Mouse (Mus musculus) intestine, embryonic 16.5 days (tissue): ENCODE data around the gene Stambp. TPM values are rescaled to one million over a fixed set of nuclear protein-coding genes. Genes with fewer than 3 reads are reported as not detected.

Experiments used
- ATAC-seq: fragments of 200-750 bp; cut with Nextera tagmentation; 2 replicates; pipeline ENCODE4 v1.8.0; 2017; ENCODE audit warnings: moderate TSS enrichment, moderate library complexity
- H3K27ac ChIP-seq: fragments of 300-500 bp; sonication (generic); 2 replicates; pipeline ENCODE4 v1.5.1; 2014; ENCODE audit warnings: mild to moderate bottlenecking, low read length
- H3K27me3 ChIP-seq: fragments of 300-500 bp; sonication (generic); replicated peaks from 2 replicates; pipeline ENCODE4 v1.6.1; 2014; ENCODE audit warnings: low read length, control low read depth, mixed read lengths; ENCODE audit not compliant: control insufficient read depth, insufficient read depth
- H3K36me3 ChIP-seq: fragments of 300-500 bp; sonication (generic); 2 replicates; pipeline ENCODE4 v1.6.1; 2014; ENCODE audit warnings: low read length, control low read depth; ENCODE audit not compliant: control insufficient read depth, insufficient read depth
- H3K4me1 ChIP-seq: fragments of 300-500 bp; sonication (generic); 2 replicates; pipeline ENCODE4 v1.6.1; 2014; ENCODE audit warnings: low read length, control low read depth, mixed read lengths; ENCODE audit not compliant: control insufficient read depth, insufficient read depth
- H3K4me2 ChIP-seq: fragments of 300-500 bp; sonication (generic); 2 replicates; pipeline ENCODE4 v1.6.1; 2014; ENCODE audit warnings: low read depth, low read length, control low read depth
- H3K4me3 ChIP-seq: fragments of 300-500 bp; sonication (generic); 2 replicates; pipeline ENCODE4 v1.5.1; 2014; ENCODE audit warnings: mild to moderate bottlenecking, low read length
- H3K9ac ChIP-seq: fragments of 300-500 bp; sonication (generic); 2 replicates; pipeline ENCODE4 v1.6.1; 2014; ENCODE audit warnings: low read depth, low read length
- H3K9me3 ChIP-seq: fragments of 300-500 bp; sonication (generic); 2 replicates; pipeline ENCODE4 v1.6.1; 2016; ENCODE audit warnings: low read length, control low read depth; ENCODE audit not compliant: control insufficient read depth
- WGBS: fragments of 180-500 bp; shearing (Covaris S2); extraction: QIAGEN DNeasy Blood & Tissue Kit; methylation state at CpG from one replicate; pipeline ENCODE4 v1.1.7; 2014; 5-methylcytosine and 5-hydroxymethylcytosine counted together
- polyA plus RNA-seq: library from polyadenylated mRNA; unstranded; fragments of >200 nt; fragmentation: Nextera tagmentation; extraction: Ambion mirVana; gene quantifications from 2 replicates; pipeline ENCODE4 v1.2.1, GENCODE M21; 2015

Gene Stambp
- polyA plus RNA-seq, 1 experiment from 2014 or later: 29.4 TPM

- ATAC-seq: peak; percentile 58; the same call in 1 of the 2 replicates
- Histone ChIP-seq H3K36me3 (no peaks in the 10 kb centered on the region), H3K4me2 (no peak overlapping the region), H3K27ac (no peak overlapping the region), H3K4me3 (no peak overlapping the region), H3K9ac (no peak overlapping the region), H3K9me3 (no peaks in the 10 kb centered on the region), H3K27me3 (no peaks in the 10 kb centered on the region), H3K4me1 (0 out of 2 replicates have a peak, but pooled peaks cover 3% of the 10 kb centered on the region)
Observed at GRCm38 (mm10) chr6:83577534-83577933, 5.0 kb upstream of the Stambp start.

DNA sequence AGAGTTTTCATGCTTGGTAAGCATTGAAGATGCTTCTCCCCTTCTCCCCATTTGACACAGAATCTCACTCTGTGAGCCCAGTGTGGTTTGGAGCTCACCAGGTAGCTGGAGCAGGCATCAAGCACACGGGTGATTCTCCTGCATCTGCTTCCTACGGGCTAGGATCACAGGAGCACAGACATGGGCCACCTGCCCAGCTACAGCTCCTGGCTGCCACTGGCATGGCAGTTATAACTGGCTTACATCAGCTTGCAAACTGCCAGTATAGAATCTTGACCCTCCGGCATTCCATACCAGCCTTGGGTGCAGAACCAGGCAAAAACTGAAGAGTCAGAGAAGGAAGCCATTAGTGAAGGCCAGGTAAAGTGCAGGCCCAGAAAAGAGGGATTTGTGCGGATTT lies 3.1 kb upstream of the Stambp start:
- H3K4me1 ChIP-seq: peaks cover 11% of the 10 kb centered on the region
- WGBS: 77% methylated on average over 4 of the region's 4 CpGs
- H3K36me3 ChIP-seq: no peaks in the 10 kb centered on the region
- no peak for ATAC-seq
- no peak overlapping the region for H3K4me2 ChIP-seq
- H3K27me3 ChIP-seq: no peaks in the 10 kb centered on the region
- no peak overlapping the region for H3K9ac ChIP-seq
- H3K9me3 ChIP-seq: no peaks in the 10 kb centered on the region
- no peak overlapping the region for H3K4me3 ChIP-seq
- no peak overlapping the region for H3K27ac ChIP-seq

- WGBS: 4% methylated on average over 37 of the region's 37 CpGs
- H3K4me3 ChIP-seq: peak overlapping the region; percentile 93
- H3K4me1 ChIP-seq: peaks cover 11% of the 10 kb centered on the region
- H3K27ac ChIP-seq: peak overlapping the region; percentile 59
- H3K9ac ChIP-seq: peak overlapping the region; percentile 89
- H3K36me3 ChIP-seq: no peaks in the 10 kb centered on the region
- peak; percentile 97 for ATAC-seq
- no peaks in the 10 kb centered on the region for H3K9me3 ChIP-seq
- peak overlapping the region; percentile 84 for H3K4me2 ChIP-seq
- H3K27me3 ChIP-seq: no peaks in the 10 kb centered on the region
Observed at GRCm38 (mm10) chr6:83571840-83572667, 475 bp downstream of the Stambp start.

DNA sequence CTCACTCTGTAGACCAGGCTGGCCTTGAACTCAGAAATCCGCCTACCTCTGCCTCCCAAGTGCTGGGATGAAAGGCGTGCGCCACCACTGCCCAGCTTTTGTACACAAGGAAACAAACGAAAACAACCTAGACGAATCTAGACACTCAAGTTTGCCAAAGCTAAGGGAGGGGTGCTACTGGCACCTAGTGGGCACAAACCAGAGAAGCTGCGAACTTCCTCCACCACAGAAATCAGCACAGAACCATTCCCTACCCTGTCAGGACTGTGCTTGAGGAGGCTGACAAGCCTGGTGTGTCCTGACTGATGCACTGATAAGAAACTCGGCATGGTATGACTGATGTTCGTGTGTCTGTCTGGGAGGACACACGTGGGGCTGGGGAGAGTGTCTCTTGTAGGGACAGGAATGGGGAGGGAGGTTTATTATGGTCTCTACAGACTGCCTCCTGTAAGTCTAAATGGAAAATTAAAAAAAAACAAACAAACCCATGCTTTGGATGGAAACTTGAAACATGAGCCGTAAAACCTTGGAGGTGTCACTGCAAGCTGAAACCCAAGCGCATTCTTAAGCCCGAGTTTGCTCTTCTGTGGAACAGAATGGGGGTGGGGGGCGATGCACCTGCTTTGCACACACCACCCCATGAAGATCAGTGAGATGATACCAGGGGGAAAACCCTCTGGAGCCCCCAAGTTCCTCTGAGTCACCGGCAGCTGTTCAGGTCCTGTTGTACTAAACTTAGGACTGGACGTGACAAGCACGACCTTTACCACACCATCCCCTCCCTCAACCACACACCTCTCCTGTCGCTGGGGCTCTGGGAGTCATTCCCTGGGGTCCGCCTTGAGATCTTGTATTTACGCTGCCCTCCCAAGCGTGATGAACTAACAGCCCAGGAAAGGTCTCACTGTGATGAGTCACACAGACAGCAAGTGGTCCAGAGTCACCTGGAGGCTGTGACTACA lies 3.3 kb downstream of the Stambp start:
- H3K4me3 ChIP-seq: no peak overlapping the region
- no peak for ATAC-seq
- no peaks in the 10 kb centered on the region for H3K36me3 ChIP-seq
- H3K27ac ChIP-seq: no peak overlapping the region
- peaks cover 11% of the 10 kb centered on the region for H3K4me1 ChIP-seq
- H3K9ac ChIP-seq: no peak overlapping the region
- H3K27me3 ChIP-seq: no peaks in the 10 kb centered on the region
- WGBS: 67% methylated on average over 20 of the region's 20 CpGs
- H3K4me2 ChIP-seq: no peak overlapping the region
- no peaks in the 10 kb centered on the region for H3K9me3 ChIP-seq

DNA sequence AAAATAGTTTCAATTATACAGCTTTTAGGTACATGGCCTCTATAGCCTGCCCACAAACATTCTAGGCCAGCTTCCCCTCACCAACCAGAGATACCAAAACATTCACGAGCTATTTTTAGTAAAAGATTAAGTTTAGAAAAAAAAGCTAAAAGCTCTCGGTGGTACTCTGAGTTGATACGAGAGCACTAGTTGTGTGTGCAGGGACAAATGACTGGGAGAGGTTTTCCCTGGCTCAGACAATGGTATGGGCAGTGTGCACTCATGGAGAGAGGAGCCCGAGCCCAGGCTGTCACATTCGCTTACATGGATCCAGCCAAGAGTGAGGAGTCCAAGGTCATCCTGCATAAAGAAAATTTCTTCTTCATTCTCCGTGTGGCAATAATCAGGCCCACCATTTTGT lies 16.6 kb downstream of the Stambp start:
- H3K9ac ChIP-seq: no peak overlapping the region
- no peak for ATAC-seq
- H3K27me3 ChIP-seq: no peaks in the 10 kb centered on the region
- 75% methylated on average over 6 of the region's 6 CpGs for WGBS
- H3K4me1 ChIP-seq: no peaks in the 10 kb centered on the region
- H3K9me3 ChIP-seq: no peaks in the 10 kb centered on the region
- H3K27ac ChIP-seq: no peak overlapping the region
- no peak overlapping the region for H3K4me3 ChIP-seq
- H3K4me2 ChIP-seq: no peak overlapping the region
- no peaks in the 10 kb centered on the region for H3K36me3 ChIP-seq

DNA sequence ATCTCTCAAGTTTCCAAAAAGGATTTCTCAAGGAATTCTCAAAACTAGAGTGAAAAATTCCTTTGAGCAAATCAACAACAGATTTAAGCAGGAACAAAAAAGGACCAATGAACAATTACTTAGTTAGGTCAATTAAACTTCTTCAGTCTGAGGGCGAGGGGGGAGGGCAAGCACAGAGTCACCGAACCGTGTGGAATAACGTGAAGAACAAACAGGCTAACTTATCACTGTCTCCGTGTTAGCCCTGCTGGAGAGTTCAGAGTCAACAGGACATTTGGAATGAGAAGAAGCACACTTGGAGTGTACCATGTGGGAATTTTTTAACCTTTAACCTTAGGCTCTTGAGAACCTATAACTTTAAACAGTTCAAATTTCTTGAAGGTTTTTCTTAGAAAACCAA lies 24.2 kb downstream of the Stambp start:
- Histone ChIP-seq H3K4me1 (no peaks in the 10 kb centered on the region), H3K9ac (no peak overlapping the region), H3K4me2 (no peak overlapping the region), H3K9me3 (no peaks in the 10 kb centered on the region), H3K4me3 (no peak overlapping the region), H3K36me3 (peaks cover 5% of the 10 kb centered on the region; the same call in 1 of the 2 replicates), H3K27ac (no peak overlapping the region), H3K27me3 (no peaks in the 10 kb centered on the region)
- ATAC-seq: no peak
- whole genome bisulfite sequencing: 48% methylated on average over 5 of the region's 5 CpGs

GRCm38 (mm10) chr6:83545778-83546177 lies 26.8 kb downstream of the Stambp start:
- Histone ChIP-seq H3K36me3 (peaks cover 5% of the 10 kb centered on the region; the same call in 1 of the 2 replicates), H3K4me3 (no peak overlapping the region), H3K4me1 (peaks cover 5% of the 10 kb centered on the region), H3K9me3 (no peaks in the 10 kb centered on the region), H3K27me3 (no peaks in the 10 kb centered on the region), H3K27ac (no peak overlapping the region), H3K4me2 (no peak overlapping the region), H3K9ac (no peak overlapping the region)
- WGBS: 75% methylated on average over 3 of the region's 3 CpGs
- ATAC-seq: no peak

DNA sequence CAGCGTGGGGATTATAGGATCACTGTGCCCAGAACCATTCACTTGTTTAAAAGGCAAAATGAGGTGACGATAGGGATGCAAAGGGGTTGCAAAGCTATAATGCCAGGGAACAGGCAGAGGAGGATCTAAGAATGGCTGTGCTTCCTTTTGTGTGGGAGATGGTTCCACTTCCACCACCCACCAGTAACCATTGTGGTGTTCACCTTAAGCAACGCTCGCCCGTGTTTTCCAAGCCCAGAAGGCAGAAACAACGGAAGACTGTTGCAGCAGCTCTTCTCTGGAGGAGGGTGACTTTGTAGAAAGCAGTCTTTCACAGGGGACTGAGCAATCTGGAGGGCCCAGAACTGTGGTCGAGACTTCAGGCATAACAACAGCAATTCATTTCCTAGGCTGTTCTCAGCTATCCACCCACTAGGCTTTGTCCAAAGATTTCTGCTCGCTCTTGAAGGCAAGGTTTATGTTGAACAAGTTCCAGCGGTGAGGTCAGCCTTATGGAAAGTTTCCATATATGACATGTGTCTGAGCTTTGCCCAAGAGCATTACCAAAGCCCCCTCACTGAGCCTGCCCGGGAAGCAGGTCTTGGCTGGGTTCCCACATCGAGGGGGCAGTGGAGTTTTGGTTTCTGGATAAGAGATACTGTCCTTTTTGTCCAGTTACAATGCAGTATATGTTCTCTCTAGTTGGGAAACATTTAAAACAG lies 30.6 kb downstream of the Stambp start:
- Histone ChIP-seq H3K4me1 (peaks cover 7% of the 10 kb centered on the region), H3K9me3 (no peaks in the 10 kb centered on the region), H3K27ac (peak overlapping the region; percentile 80), H3K27me3 (no peaks in the 10 kb centered on the region), H3K36me3 (peaks cover under 1% of the 10 kb centered on the region; the same call in 1 of the 2 replicates), H3K9ac (peak overlapping the region; percentile 38), H3K4me3 (no peak overlapping the region), H3K4me2 (0 out of 2 replicates have a peak overlapping the region, but pooled peaks have one; percentile 14)
- peak; percentile 72 for ATAC-seq
- 59% methylated on average over 11 of the region's 11 CpGs for WGBS

- Histone ChIP-seq H3K4me2 (no peak overlapping the region), H3K9ac (0 out of 2 replicates have a peak overlapping the region, but pooled peaks have one; percentile 12), H3K27ac (peak overlapping the region; percentile 82), H3K27me3 (no peaks in the 10 kb centered on the region), H3K4me3 (no peak overlapping the region), H3K4me1 (peaks cover 7% of the 10 kb centered on the region), H3K36me3 (no peaks in the 10 kb centered on the region), H3K9me3 (no peaks in the 10 kb centered on the region)
- ATAC-seq: 0 out of 2 replicates have a peak, but pooled peaks have one; percentile 14
- 40% methylated on average over 4 of the region's 4 CpGs for WGBS
Observed at GRCm38 (mm10) chr6:83540017-83540416, 32.5 kb downstream of the Stambp start.
